Mouse (Mus musculus) MEL (cell line): ENCODE data around the gene Arl15. TPM values are rescaled to one million over a fixed set of nuclear protein-coding genes. Genes with fewer than 3 reads are reported as not detected.

Source experiments
- DNase-seq: peaks from one replicate; pipeline ENCODE4 v3.0.0; 2011; ENCODE audit warnings: low read depth, low spot score
- H3K27ac ChIP-seq: 2 replicates; pipeline ENCODE4 v1.5.1; 2012; ENCODE audit warnings: low read depth, mild to moderate bottlenecking, control low read depth, low read length, moderate library complexity; ENCODE audit not compliant: control insufficient read depth
- H3K27me3 ChIP-seq, 2 experiments: fragments of 150-350 bp in 1 of 2; sonication (generic) in 1 of 2; 2 replicates each; pipeline ENCODE4 v1.6.1; 2012; ENCODE audit warnings: low read length in 2 of 2, mild to moderate bottlenecking in 2 of 2, improper control_type of control experiment in 1 of 2, moderate library complexity in 1 of 2; ENCODE audit not compliant: insufficient read depth in 2 of 2, control insufficient read depth in 1 of 2
- H3K36me3 ChIP-seq, 2 experiments: 2 replicates each; pipeline ENCODE4 v1.6.1; 2012 to 2014; ENCODE audit warnings: low read length in 2 of 2, improper control_type of control experiment in 1 of 2, inconsistent platforms in 1 of 2, mild to moderate bottlenecking in 1 of 2; ENCODE audit not compliant: insufficient read depth in 2 of 2, control insufficient read depth in 1 of 2
- H3K4me1 ChIP-seq, 2 experiments: fragments of 150-350 bp in 1 of 2; sonication (generic) in 1 of 2; 2 replicates each; pipeline ENCODE4 v1.6.1; 2012; ENCODE audit warnings: low read length in 2 of 2, improper control_type of control experiment in 1 of 2, mild to moderate bottlenecking in 1 of 2; ENCODE audit not compliant: insufficient read depth in 2 of 2, control insufficient read depth in 1 of 2
- H3K4me3 ChIP-seq, 2 experiments: fragments of 150-350 bp in 1 of 2; sonication (generic) in 1 of 2; 2 replicates each; pipeline ENCODE4 v1.5.1; 2012; ENCODE audit warnings: low read depth in 2 of 2, low read length in 2 of 2, mild to moderate bottlenecking in 2 of 2, moderate library complexity in 2 of 2, control low read depth in 1 of 2, improper control_type of control experiment in 1 of 2; ENCODE audit not compliant: control insufficient read depth in 1 of 2, insufficient read depth in 1 of 2
- H3K79me2 ChIP-seq: 2 replicates; pipeline ENCODE4 v1.6.1; 2012; ENCODE audit warnings: mild to moderate bottlenecking, low read length, moderate library complexity; ENCODE audit not compliant: control insufficient read depth, poor library complexity, insufficient read depth
- H3K9ac ChIP-seq: 2 replicates; pipeline ENCODE4 v1.6.1; 2012; ENCODE audit warnings: low read depth, mild to moderate bottlenecking, control low read depth, low read length, moderate library complexity; ENCODE audit not compliant: control insufficient read depth, poor library complexity, severe bottlenecking
- H3K9me3 ChIP-seq: fragments of 150-350 bp; sonication (generic); replicated peaks from 2 replicates; pipeline ENCODE4 v1.6.1; 2012; ENCODE audit warnings: mild to moderate bottlenecking, low read length, improper control_type of control experiment, moderate library complexity; ENCODE audit not compliant: insufficient read depth
- CHD1 ChIP-seq: IDR thresholded peaks from 2 replicates; pipeline ENCODE4 v1.6.1; 2012; ENCODE audit warnings: low read depth, mild to moderate bottlenecking, inconsistent platforms, low read length, improper control_type of control experiment
- CHD2 ChIP-seq: IDR thresholded peaks from 2 replicates; pipeline ENCODE4 v1.6.1; 2011; ENCODE audit warnings: low read length, improper control_type of control experiment
- ELF1 ChIP-seq: IDR thresholded peaks from 2 replicates; pipeline ENCODE4 v1.6.1; 2014; ENCODE audit warnings: low read depth, mild to moderate bottlenecking, inconsistent platforms, low read length, improper control_type of control experiment, moderate library complexity
- GABPA ChIP-seq: IDR thresholded peaks from 2 replicates; pipeline ENCODE4 v1.6.1; 2012; ENCODE audit warnings: low read depth, mild to moderate bottlenecking, inconsistent platforms, low read length, improper control_type of control experiment, moderate library complexity
- GATA1 ChIP-seq: IDR thresholded peaks from 2 replicates; pipeline ENCODE4 v1.6.1; 2011; ENCODE audit warnings: low read depth, low read length, improper control_type of control experiment
- KAT2A ChIP-seq: conservative IDR thresholded peaks from 2 replicates; pipeline ENCODE4 v1.6.1; 2012; ENCODE audit warnings: low read depth, low read length, improper control_type of control experiment, inconsistent platforms
- MAFK ChIP-seq: IDR thresholded peaks from 2 replicates; pipeline ENCODE4 v1.6.1; 2011; ENCODE audit warnings: low read depth, mild to moderate bottlenecking, low read length, improper control_type of control experiment, borderline replicate concordance
- MAX ChIP-seq: IDR thresholded peaks from 2 replicates; pipeline ENCODE4 v1.6.1; 2011; ENCODE audit warnings: low read length, improper control_type of control experiment
- MXI1 ChIP-seq: IDR thresholded peaks from 2 replicates; pipeline ENCODE4 v1.6.1; 2011; ENCODE audit warnings: mild to moderate bottlenecking, low read depth, low read length, improper control_type of control experiment
- NRF1 ChIP-seq: IDR thresholded peaks from 2 replicates; pipeline ENCODE4 v1.6.1; 2014; ENCODE audit warnings: low read depth, mild to moderate bottlenecking, inconsistent platforms, low read length, improper control_type of control experiment, moderate library complexity; ENCODE audit not compliant: poor library complexity, insufficient read depth, severe bottlenecking
- RAD21 ChIP-seq: IDR thresholded peaks from 2 replicates; pipeline ENCODE4 v1.6.1; 2011; ENCODE audit warnings: mild to moderate bottlenecking, low read depth, low read length, improper control_type of control experiment
- UBTF ChIP-seq: IDR thresholded peaks from 2 replicates; pipeline ENCODE4 v1.6.1; 2012; ENCODE audit warnings: low read depth, mild to moderate bottlenecking, inconsistent platforms, low read length, improper control_type of control experiment, moderate library complexity, borderline replicate concordance; ENCODE audit not compliant: insufficient read depth
- ZKSCAN1 ChIP-seq: IDR thresholded peaks from 2 replicates; pipeline ENCODE4 v1.6.1; 2012; ENCODE audit warnings: low read depth, mild to moderate bottlenecking, inconsistent platforms, low read length, improper control_type of control experiment, moderate library complexity
- polyA plus RNA-seq, 2 experiments: library from polyadenylated mRNA; stranded (reverse) in 1 of 2; unstranded in 1 of 2; fragments of >175 nt in 1 of 2; fragments of >200 nt in 1 of 2; gene quantifications; 2 replicates each; pipeline versions ENCODE4 v1.2.1 to v1.2.4; 2012; ENCODE audit warnings: low replicate concordance in 2 of 2, low read depth in 1 of 2; ENCODE audit not compliant: insufficient read length in 2 of 2, insufficient read depth in 1 of 2, missing spikeins in 1 of 2
- total RNA-seq: library from RNA; depleted of rRNA; stranded (reverse); fragments of 300-350 nt; gene quantifications from 2 replicates; pipeline ENCODE4 v1.2.3, GENCODE M21; 2012

Arl15 gene
- total and polyA plus RNA-seq, 3 experiments = 3.6 to 5.8 TPM; not detected in 1

- no peaks in the 10 kb centered on the region for H3K36me3 ChIP-seq
- H3K4me3 ChIP-seq = no peak overlapping the region
- no peaks in the 10 kb centered on the region for H3K79me2 ChIP-seq
- H3K9me3 ChIP-seq = no peaks in the 10 kb centered on the region
- no peaks in the 10 kb centered on the region for H3K27me3 ChIP-seq
- no peaks in the 10 kb centered on the region for H3K4me1 ChIP-seq
- TF ChIP-seq MXI1 (no peak), UBTF (no peak), RAD21 (no peak), MAX (no peak), CHD1 (no peak)
- TF ChIP-seq, all 39 proteins: peak for 0
- no peak for DNase-seq
- Histone ChIP-seq H3K9ac (no peak overlapping the region), H3K27ac (no peak overlapping the region)
Observed at GRCm38 (mm10) chr13:114119816-114120215, 325.5 kb downstream of the Arl15 start.

GRCm38 (mm10) chr13:114121591-114121990 is 327.3 kb downstream of the Arl15 start:
- no peak overlapping the region for H3K9ac ChIP-seq
- no peak for DNase-seq
- no peaks in the 10 kb centered on the region for H3K27me3 ChIP-seq
- 0 out of 2 replicates have a peak, but pooled peaks have one; percentile 16 for TF ChIP-seq GATA1
- no peak for TF ChIP-seq KAT2A
- no peak overlapping the region for H3K4me3 ChIP-seq
- H3K27ac ChIP-seq = no peak overlapping the region
- H3K36me3 ChIP-seq = no peaks in the 10 kb centered on the region
- H3K9me3 ChIP-seq = no peaks in the 10 kb centered on the region
- no peaks in the 10 kb centered on the region for H3K4me1 ChIP-seq
- no peaks in the 10 kb centered on the region for H3K79me2 ChIP-seq

GRCm38 (mm10) chr13:114123391-114123790 is 329.1 kb downstream of the Arl15 start:
- H3K36me3 ChIP-seq = no peaks in the 10 kb centered on the region
- TF ChIP-seq MAFK = no peak
- H3K4me1 ChIP-seq = no peaks in the 10 kb centered on the region
- DNase-seq = no peak
- no peaks in the 10 kb centered on the region for H3K27me3 ChIP-seq
- no peaks in the 10 kb centered on the region for H3K79me2 ChIP-seq
- H3K4me3 ChIP-seq = no peak overlapping the region
- no peaks in the 10 kb centered on the region for H3K9me3 ChIP-seq
- H3K27ac ChIP-seq = no peak overlapping the region
- H3K9ac ChIP-seq = no peak overlapping the region

- no peak for DNase-seq
- TF ChIP-seq ZKSCAN1 = no peak
- TF ChIP-seq KAT2A = no peak
- TF ChIP-seq GABPA = no peak
- no peak for TF ChIP-seq NRF1
- no peak for TF ChIP-seq CHD2
- no peak for TF ChIP-seq ELF1
- no peaks in the 10 kb centered on the region for H3K4me1 ChIP-seq
- no peaks in the 10 kb centered on the region for H3K9me3 ChIP-seq
- H3K4me3 ChIP-seq = no peak overlapping the region
- H3K9ac ChIP-seq = no peak overlapping the region
- H3K27me3 ChIP-seq = no peaks in the 10 kb centered on the region
- no peak overlapping the region for H3K27ac ChIP-seq
- no peaks in the 10 kb centered on the region for H3K36me3 ChIP-seq
- no peaks in the 10 kb centered on the region for H3K79me2 ChIP-seq
Observed at GRCm38 (mm10) chr13:114124385-114124784, 330.1 kb downstream of the Arl15 start.
